Mouse (Mus musculus) T-helper 2 cell (primary cell): ENCODE measurements around the gene Igfals.

Experiments used
- in situ Hi-C: fragments of 300-600 bp; cut with MboI, MseI; formaldehyde crosslinking; loops from one replicate; pipeline ENCODE4 v1.15.1; 2025; ENCODE audit warnings: high pct_unique_total_duplicates

Gene Igfals

GRCm38 (mm10) chr17:24861785-24862184, 4.0 kb upstream of the Igfals start:
- in situ Hi-C loops, result no loop called here

GRCm38 (mm10) chr17:24867914-24868313, 2.1 kb downstream of the Igfals start:
- in situ Hi-C loops, result no loop called here

GRCm38 (mm10) chr17:24873695-24874404, 8.1 kb downstream of the Igfals start:
- in situ Hi-C loops, result no loop called here

GRCm38 (mm10) chr17:24874405-24874745, 8.6 kb downstream of the Igfals start:
- in situ Hi-C loops, result no loop called here

DNA sequence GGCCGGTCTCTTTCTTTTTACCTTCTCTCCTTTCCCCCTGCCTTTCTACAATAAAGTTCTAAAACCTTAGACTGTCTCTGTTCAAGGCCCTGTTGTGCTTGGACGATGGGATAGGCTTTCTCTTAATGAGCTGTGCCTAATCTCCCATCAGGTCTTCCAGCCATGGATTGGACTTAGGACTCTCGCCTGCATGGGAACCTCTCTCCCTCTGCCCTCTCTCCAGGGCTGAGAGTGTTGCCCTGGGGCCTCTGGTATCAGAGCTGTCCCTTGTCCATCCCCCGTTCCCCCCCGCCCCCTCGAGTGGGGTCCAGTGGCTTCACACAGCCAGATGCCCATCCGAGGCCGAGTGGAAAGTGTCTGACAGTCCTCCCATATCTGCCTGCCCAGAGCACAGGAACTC, 9.2 kb downstream of the Igfals start:
- in situ Hi-C loops, result no loop called here

DNA sequence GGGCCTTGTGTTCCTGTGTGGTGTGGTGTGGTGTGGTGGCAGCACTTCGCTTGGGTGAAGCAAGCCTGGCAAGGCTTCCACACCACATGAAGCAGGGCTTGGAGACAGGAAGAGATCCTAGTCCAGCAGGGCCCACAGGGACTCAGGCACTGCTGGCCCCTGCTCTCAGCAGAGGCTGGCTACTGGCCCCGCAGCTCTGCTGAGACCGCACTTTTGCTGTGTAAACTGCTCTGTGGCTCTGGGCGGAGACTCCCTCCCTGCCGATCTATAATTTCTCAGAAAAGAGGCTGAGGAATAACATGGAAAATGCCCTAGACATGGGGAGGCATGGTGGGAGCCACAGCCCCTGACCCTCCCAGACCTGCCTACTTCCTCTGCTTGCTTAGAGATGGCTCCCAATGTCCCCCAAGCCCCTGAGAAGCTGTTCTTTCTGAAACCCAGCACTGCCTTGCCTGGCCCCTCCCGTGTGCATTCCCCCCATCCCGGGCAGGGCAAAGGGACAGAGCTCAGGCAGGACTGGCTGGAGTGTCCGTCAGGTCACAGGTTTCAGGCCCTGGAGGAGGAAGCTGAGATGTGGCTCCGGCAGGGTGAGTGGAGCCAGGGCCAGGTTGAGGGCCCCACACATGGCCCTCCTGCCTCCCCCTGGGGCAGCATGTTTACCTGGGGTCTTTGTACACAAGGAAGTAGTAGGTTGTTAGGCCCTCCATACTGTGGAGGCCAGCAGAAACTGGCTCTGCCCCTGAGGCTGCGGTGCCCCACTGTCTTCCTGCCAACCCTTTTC, 11.7 kb downstream of the Igfals start:
- in situ Hi-C loops, result no loop called here

DNA sequence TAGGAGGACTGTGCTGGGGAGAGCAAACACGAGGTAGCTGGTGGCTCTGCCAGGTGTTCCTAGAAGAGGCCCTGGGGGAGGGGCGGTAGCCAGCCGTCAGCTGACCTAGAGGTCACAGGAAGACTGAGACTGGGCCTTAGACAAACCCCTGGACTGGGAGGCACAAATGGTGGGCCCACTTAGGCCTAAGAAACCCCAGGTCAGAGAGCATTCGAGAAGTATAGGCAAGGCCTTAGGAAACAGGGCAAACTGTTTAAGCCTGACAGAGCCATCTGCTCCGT, 12.3 kb downstream of the Igfals start:
- in situ Hi-C loops, result no loop called here

GRCm38 (mm10) chr17:24878531-24878930, 12.7 kb downstream of the Igfals start:
- in situ Hi-C loops, result no loop called here

GRCm38 (mm10) chr17:24881738-24882440, 16.1 kb downstream of the Igfals start:
- in situ Hi-C loops, result no loop called here

DNA sequence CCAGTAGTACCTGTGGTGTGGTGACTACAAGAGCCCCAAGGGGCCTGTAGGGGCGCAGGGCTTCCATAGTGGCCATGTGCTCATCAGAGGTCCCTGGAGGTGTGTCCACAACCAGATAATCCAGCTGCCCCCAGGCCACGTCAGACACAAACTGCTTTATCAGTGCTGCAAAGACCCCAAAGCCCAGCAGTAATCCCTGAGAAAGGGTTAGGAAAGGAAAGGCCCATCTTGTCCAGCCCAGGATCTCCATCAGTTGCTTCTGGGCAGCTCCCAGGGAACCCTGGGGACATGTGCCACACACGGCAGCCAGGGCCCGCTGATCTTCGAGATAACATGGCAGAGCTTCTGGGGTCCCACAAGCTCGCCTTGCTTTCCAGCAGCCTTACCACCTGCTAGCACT, 18.6 kb downstream of the Igfals start:
- in situ Hi-C loops, result no loop called here

GRCm38 (mm10) chr17:24885356-24886133, 19.7 kb downstream of the Igfals start:
- in situ Hi-C loops, result no loop called here

DNA sequence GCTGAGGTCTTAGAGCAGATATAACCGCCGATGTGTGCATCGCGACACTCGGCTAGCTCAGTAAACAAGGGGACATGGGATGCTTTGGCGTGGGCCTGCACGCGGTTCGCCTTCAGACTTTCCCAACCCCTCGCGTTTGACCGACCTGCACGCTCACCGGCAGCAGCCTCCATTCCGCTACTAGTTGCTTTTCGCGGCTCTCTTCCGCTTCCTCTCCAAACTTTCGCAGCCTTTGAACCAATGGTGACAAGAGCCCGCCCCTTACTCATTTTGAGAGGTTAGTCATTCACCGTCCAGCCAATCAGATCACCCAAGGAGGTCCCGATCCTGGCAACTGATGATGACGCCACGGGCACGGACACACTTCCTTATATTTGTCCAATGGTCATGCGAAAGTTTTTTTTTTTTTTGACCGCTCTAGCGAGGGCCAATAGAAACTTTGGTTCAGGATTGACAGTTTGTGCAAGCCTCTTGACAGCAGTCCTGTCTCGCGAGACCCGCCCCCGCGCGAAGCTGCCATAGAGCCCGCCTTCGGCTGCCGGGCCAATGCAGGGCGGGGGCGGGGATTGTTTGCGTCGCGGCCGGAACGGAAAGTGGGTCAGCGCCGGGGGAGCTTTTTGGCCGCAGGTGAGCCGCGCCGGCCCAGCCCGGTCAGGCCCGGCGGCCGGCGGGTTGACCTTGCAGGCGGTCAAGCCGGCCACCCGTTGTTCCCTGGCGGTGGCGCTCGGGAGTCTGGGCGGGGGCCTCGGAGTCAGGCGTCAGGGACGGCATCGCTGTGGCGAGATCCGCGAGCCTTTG, 20.5 kb downstream of the Igfals start, which contains the start of the genes Nubp2 and Spsb3:
Gene Nubp2 (minus strand): TSS at position 216 of the 798 bp plus-strand sequence.
Gene Spsb3 (plus strand): TSS at position 510 of the 798 bp plus-strand sequence.
- in situ Hi-C loops, result no loop called here

- in situ Hi-C loops, result no loop called here
Measured at GRCm38 (mm10) chr17:24886932-24887271, 21.1 kb downstream of the Igfals start.

DNA sequence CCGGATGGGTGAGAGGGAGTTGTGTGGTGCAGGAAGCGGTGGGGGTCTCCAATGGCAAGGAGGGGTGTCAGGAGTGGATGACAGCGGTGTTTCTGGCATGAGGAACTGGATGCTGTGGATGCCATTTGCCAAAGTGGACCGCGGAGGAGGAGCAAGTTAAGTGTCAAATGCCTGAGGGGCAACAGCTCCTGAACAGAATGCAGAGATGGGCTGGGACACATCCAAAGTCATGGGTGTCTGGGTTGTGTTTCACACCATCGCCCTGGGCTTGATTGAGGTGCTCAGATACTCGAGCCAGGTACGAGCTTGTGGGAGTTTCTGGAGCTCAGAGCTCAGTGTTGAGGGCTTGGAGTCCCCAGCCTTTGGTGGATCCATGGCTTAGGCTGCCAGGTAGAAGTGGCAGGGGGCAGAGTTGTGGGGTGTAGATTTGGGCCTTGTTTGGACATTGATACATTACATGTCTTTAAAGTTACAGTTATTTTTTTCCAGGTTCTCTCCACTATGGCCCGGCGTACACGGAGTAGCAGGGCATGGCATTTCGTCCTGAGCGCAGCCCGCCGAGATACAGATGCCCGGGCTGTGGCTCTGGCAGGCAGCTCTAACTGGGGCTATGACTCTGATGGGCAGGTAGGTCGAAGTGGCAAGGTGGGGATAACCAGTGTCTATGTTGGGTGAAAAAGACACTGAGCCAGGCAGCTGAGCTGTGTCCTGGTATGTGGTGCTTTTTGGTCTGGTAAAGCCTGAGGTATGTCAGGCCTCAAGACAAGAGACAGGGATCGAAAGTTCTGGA, 21.7 kb downstream of the Igfals start:
- in situ Hi-C loops, result no loop called here

DNA sequence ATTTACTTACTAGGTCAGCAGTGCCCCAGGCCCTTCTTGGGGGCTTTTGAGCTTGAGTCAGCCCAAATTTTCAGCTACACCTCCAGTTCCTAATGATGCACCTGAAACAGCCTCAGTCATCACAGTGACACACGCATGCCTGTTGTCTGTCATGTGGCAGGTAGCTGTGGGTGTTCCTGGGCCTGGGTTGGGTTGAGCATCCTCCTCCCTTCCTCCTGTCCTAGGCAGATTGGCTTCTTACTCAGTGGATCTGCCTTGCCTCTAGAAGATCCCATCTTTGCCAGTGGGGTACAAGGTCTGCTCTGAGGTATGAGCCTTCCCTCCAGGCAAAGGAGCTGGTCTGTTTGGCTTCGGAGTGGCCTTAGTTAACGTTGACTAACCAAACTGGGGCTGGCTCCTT, 23.1 kb downstream of the Igfals start:
- in situ Hi-C loops, result no loop called here

DNA sequence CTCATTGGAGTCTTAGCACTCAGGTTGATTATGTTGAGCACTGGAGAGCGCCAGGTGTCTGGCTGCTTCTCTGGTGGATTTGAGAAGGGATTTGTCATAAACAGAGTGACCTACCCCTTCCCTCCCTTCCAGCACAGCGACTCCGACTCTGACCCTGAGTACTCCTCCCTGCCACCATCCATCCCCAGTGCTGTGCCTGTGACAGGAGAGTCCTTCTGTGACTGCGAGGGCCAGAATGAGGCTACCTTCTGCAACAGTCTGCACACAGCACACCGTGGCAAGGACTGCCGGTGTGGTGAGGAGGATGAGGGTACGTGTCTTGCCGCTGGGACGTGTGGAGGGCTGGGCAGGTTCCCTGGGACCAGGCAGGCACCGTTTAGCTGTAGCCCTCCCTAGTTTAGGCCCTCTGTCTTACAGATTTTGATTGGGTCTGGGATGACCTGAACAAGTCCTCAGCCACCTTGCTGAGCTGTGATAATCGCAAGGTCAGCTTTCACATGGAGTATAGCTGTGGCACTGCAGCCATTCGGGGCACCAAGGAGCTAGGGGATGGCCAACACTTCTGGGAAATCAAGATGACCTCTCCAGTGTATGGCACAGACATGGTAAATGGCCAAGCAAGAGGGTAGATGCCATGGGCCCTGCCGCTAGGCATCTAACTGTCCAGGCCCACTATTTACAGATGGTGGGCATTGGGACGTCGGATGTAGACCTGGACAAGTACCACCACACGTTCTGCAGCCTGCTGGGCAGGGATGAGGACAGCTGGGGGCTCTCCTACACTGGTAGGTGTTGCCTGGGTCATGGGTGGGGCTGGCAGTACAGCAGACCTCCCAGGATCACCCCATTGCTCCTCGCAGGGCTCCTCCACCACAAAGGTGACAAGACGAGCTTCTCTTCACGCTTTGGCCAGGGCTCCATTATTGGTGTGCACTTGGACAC, 24.6 kb downstream of the Igfals start:
- in situ Hi-C loops, result no loop called here

GRCm38 (mm10) chr17:24891321-24891720, 25.5 kb downstream of the Igfals start:
- in situ Hi-C loops, result no loop called here

GRCm38 (mm10) chr17:24892785-24893184, 27.0 kb downstream of the Igfals start:
- in situ Hi-C loops, result no loop called here

DNA sequence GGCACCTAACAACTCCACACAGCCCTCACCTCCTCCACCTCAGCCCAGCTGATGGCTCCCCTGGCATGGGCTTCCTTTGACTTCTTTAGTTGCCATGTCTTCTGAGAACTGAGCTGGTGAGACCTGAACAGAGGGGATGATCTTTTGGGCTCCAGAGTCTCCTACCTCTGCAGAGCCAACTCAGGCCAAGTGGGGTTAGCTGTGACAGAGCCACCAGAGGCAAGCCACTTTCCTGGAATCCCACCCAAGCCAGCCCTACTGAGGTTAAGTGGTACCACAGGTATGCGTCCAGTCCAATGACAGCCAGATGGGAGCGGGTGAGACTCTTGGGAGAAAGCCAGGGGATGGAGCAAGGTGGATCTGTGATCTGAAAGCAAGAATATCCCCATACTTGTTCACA, 27.5 kb downstream of the Igfals start:
- in situ Hi-C loops, result no loop called here
